Mouse (Mus musculus) heart, postnatal 36 days (tissue): Measurements from ENCODE around the gene Macrod1. TPM values are rescaled to one million over a fixed set of nuclear protein-coding genes. Genes with fewer than 3 reads are reported as not detected.

Experiments
- DNase-seq, 2 experiments: peaks; one replicate each; pipeline ENCODE4 v3.0.0; 2021 to 2022
- intact Hi-C: fragments of 180-260 bp; cut with DNase I; formaldehyde crosslinking; loops from one replicate; pipeline ENCODE4 v1.15.1; 2025
- total RNA-seq, 2 experiments: library from RNA; stranded (reverse); gene quantifications; 2 replicates each; pipeline ENCODE4 v1.2.3; 2021

Macrod1 gene
- total RNA-seq, 2 experiments from 2014 or later, result 272 to 280 TPM

GRCm38 (mm10) chr19:7077666-7078065 lies 21.1 kb downstream of the Macrod1 start:
- no peak for DNase-seq
- intact Hi-C loops, result no loop called here

GRCm38 (mm10) chr19:7078271-7078670 lies 21.7 kb downstream of the Macrod1 start:
- intact Hi-C loops, result no loop called here
- DNase-seq, result no peak

DNA sequence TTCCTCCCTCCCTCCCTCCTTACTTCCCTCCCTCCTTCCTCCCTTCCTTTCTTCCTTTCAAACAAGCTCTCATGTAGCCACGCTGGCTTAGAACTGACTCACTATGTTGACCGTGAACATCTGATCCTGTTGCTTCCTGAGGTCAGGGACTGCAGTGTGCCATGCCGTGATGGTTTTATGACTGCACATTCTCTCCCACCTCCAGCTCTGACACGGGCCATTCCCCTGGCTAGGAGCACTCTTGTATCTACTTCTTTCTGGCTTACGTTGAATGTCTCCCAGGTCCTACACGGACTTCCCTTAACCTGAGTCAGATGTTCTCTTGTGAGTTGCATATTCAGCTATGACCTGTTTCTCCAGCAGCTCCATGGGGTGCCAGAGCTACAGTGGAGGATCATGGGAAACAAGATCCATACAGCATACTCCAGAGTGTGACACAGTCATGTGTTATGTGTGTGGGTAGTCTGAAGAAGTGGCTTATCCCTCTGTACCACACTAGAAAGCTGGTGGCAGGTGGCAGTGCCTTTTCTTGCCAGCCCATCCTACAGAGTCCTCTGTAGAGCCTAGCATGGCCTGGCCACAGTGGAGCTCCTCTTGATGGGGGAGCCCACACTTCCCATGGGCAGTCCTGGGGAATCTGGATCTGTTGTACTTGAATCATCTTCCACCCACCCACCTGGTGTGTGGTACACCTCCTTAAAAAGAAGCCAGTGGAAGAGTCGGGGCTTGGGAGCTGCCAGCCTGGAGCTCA lies 25.1 kb downstream of the Macrod1 start:
- intact Hi-C loops, result no loop called here
- no peak for DNase-seq

DNA sequence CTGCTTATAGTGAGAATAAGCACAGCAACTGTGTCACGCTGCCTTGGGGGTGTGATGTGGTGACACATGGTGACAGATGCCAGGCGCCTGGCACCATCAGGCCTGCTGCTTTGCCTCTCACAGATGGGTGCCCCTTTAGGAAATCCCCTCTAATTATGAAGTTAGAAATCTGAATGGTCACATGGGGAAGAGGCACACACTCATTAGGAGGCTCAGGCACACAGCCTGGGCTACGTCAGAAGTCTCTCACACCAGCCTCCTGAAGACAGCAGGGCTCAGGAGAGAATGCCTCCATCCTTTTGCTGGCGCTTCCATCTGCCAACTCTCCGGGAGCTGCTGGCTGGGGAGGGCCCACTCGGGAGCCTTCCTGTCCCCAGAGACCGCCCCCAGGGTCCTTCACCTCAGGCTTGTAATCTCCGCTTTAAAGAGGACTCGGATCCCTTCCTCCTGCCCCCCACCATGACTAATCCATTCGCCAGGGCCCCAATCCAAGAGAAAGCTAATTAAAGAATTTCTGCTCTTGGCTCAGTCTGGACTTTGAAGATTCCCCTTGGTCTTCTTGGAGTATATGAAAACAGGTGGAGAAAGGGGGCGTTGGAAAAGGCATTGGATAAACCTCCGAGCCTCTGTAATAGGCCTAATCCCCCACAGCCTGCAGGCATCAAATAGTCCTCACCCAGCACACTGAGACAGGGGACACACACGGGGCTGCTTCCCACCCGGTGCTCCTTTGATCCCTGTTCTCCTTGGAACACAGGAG lies 26.6 kb downstream of the Macrod1 start:
- intact Hi-C loops, result no loop called here
- DNase-seq, result no peak

DNA sequence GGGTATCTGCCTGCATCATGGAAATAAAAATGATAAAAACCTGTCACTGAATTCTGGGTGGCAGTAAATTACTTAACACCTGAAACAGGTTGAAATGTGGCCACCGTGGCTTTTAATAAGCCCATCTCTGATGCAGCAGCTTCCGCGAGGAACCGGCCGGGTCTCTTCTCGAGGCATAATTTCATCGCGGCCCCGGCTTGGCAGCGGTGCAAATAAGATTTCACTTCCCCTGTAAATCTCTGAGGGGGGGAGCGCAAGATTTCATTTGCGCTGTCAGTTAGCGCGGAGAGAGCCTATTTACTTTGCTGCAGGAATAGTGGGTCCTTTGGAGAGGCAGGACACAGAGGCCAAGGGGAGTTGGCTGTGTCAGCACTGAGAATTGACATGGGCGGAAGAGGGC lies 28.1 kb downstream of the Macrod1 start:
- DNase-seq, result no peak
- intact Hi-C loops, result no loop called here

DNA sequence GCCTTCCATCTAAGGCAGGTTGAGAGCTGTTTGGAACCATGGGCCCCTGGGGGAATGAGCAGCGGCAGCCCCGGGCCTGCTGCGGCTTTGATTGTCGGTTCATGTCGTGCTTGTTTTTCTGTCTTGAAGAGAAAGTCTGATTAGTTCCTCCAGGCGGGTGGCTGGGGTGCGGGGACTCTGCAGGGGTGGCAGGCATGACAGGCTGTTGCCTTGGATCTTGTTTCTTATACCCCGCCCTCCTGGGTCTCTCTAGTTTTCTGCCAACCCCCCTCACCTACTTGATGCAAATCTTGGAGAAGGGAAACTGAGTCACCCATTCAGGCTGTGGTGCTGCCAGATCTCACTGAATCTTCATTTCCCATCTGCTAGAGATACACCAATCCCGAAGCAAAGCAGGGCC lies 31.9 kb downstream of the Macrod1 start:
- intact Hi-C loops, result no loop called here
- no peak for DNase-seq

GRCm38 (mm10) chr19:7089050-7089449 lies 32.4 kb downstream of the Macrod1 start:
- DNase-seq, result no peak
- intact Hi-C loops, result no loop called here

DNA sequence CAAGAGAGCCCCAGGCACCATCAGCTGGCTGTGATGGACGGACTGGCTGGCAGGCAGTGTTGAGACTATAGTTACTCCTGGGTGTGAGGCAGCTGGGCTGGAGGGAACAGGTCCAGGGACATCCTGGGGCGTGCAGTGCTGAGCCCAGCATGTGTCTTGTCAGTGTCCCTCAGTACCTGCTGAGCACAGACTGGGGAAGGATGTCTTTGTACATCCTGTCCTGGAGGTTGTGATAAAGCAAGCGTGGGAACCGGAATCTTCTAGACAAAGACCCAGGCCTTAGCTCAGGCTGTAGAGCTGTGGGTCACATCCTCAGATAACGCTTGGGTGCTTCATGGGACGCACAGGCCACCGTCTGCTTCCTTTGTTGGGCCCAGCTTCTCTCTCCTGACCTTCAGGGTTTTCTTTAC lies 33.2 kb downstream of the Macrod1 start:
- DNase-seq, result no peak
- intact Hi-C loops, result no loop called here

DNA sequence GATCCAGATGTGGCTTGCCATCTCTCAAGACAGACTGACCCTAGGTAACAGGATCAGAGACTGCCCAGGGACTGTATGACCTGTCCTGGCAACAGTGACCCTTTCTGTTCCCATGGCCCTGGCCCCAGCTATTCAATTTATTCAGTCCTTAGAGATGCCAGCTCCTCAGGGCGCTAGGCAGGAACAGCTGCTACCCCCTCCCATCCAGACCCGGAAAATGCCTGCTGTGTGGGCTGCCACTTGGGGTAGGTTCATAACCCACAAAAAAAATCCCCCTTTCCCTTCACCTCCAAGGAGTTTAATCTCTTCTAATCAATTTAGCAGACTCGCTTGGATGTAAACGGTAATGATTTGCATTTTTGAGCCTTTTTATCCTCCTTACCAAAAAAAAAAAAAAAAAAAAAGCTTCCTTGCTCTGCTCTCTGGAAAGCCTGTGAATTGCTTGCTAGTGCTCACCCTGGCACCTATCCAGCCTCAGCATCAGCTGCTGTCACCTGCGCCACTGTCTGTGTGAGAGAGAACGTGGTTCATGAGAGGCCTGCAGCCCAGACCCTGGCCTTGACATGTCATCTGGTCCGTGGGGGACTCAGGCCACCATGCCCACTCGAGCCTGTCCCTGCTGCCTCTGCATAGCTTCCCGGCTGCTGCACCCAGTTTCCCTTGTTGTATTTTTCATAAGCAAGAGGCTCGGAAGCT lies 33.9 kb downstream of the Macrod1 start:
- intact Hi-C loops, result no loop called here
- DNase-seq, result no peak

- no peak for DNase-seq
- intact Hi-C loops, result no loop called here
Observed at GRCm38 (mm10) chr19:7091448-7092050, 34.9 kb downstream of the Macrod1 start.

GRCm38 (mm10) chr19:7092756-7093155 lies 36.1 kb downstream of the Macrod1 start:
- intact Hi-C loops, result no loop called here
- no peak for DNase-seq

DNA sequence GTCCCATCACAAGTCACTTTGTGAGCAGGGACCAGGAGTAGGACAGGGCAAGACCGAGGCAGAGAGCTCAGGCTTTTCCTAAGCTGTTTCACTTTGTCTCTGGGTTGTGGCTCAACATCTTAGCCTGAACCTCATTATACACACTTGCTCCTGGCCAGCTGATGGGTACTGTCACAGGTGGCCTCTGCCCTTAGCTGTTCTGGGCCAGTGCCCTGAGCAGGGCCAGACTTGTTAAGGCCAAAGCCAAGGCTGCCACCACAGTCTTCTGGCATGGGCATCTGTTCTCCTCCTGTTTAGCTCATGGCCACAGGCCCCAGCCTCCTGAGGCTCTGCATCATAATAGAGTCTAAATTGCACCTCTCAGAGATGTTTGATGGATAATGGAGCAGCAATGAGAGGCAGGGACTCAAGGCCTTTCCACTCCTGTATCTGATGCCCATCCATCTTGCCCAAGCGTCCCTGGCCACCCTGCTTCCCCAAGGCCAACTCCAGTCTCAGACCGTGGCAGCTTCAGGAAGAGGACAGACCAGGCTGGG lies 43.1 kb downstream of the Macrod1 start:
- no peak for DNase-seq

DNA sequence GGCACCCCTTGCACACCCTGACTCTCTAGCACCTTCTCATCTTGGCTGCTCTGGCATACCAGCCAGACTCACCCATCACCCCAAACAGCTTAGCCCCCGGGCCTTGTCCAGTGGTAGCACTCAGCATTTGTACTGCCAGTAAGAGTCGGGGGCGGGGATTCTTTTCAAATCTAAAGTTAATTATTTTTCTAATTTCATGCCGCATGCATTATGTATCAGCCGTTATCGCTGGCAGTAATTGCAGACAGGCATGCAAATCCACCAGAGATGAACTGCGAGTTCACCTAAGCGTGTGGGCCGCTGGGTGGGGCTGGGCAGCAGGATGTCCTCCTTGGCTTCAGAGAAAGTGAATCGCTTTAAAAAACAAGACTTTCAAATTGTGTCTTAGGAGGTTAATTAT lies 45.4 kb downstream of the Macrod1 start:
- intact Hi-C loops, result no loop called here
- DNase-seq, result no peak

More for the DNA sequence above, 43.1 kb downstream of the Macrod1 start:
- intact Hi-C loops, result no loop called here

GRCm38 (mm10) chr19:7103349-7103992 lies 46.9 kb downstream of the Macrod1 start:
- intact Hi-C loops, result no loop called here
- peak; percentile 28 to 51 for DNase-seq

- intact Hi-C loops, result no loop called here
- peak in 1 of 2 experiments; percentile 31 for DNase-seq
Observed at GRCm38 (mm10) chr19:7103993-7104401, 47.4 kb downstream of the Macrod1 start.

DNA sequence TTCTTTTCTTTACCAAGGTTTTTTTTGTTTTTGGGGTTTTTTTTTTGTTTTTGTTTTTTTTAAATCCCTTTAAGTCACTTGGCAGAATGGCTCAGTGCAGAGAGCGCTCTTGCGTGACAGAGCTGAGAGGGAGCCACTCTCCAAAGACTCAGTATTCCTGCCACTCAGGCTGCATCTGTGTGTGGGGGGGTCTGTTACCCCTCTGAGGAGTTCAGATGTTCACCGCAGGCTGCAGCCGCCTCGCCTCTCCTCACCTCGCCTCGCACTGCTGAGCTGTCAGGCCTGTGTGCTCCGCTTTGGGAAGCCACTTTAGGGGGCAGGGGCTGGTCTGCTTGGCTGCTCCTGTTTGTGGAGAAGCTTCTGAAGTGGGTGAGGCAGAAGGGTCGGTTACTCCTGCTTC lies 48.9 kb downstream of the Macrod1 start, which contains the start of gene Flrt1:
Flrt1 (minus strand) TSS at position 186 of the 400 bp plus-strand sequence.
- DNase-seq, result no peak
- intact Hi-C loops, result no loop called here

- no peak for DNase-seq
- intact Hi-C loops, result no loop called here
Observed at GRCm38 (mm10) chr19:7106566-7106965, 50.0 kb downstream of the Macrod1 start.

DNA sequence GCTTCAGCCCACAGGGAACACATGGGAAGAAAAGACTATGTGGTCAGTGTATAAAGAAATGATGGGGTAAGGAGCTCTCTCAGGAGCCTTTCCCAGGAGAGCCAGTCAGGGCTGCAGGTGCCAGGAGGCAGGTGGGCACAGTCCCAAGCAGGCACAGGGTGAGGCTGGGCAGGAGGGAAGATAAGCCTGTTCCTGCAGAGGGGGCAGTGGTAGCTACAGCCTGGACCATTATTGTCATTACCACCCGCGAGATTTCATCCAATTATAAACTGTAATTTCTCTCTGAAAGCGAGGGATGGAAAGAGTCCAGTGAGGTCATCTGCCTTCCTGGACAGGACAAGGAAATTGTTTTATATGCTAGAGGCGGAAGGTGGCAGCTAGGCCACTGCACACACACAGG lies 50.6 kb downstream of the Macrod1 start:
- intact Hi-C loops, result no loop called here
- no peak for DNase-seq

- intact Hi-C loops, result no loop called here
- no peak for DNase-seq
Observed at GRCm38 (mm10) chr19:7108114-7108905, 51.7 kb downstream of the Macrod1 start.
